ENCODE assay signal across 9 mouse cellular contexts in the genomic region with DNA sequence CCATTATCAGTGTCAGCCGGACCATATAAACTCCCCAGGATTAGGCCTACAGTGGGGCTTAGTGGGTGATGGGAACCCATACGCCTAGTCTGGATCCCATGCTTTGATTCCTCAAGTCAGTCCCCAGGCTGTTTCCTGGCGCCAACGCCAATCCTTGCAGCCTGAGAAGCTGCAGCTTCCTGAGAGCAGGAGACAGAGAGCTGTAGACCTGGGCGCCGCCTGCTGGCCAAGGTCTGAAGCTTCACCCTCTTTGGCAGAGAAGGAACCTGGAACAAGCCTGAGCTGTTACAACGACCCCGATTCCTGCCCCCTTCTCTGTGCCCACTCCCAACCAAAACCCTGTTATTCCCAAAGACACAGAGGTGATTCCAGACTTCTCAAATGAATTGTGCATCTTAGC. TPM values are rescaled to one million over a fixed set of nuclear protein-coding genes. Genes with fewer than 3 reads are reported as not detected.
A peak's percentile ranks its signal among the peaks of the same experiment; 100 is the strongest.
DNase-seq lines count a peak whose midpoint lies in the region; ATAC-seq and TF ChIP-seq lines count a peak whose summit lies in the region.
"Had no signal": no experiment of that assay in that cellular context is flagged by ENCODE, and none has a peak within 500 bp of the region (broad histone marks: within the 10 kb centered on the region; RNA-seq: fewer than 3 reads in every experiment).

No protein-coding gene starts in this region.

- H3K79me2 ChIP-seq in MEL (ENCODE audit: control insufficient read depth, insufficient read depth, low read length, poor library complexity), result peaks cover 7% of the 10 kb centered on the region; the same call in 1 of the 2 replicates

- H3K9me3 ChIP-seq in MEL (replicated peaks; ENCODE audit: insufficient read depth, low read length), result no peaks in the 10 kb centered on the region
- H3K9me3 ChIP-seq in heart, embryonic 16.5 days (replicated peaks; ENCODE audit: control insufficient read depth, low read length), result no peaks in the 10 kb centered on the region

- 8% methylated on average over 8 of the region's 8 CpGs for WGBS in heart, embryonic 16.5 days

- peak; percentile 67 for ATAC-seq in erythroblast, adult 5-6 weeks (replicated peaks; ENCODE audit: low FRiP score, poor library complexity, severe bottlenecking)
- no peak for ATAC-seq in heart, embryonic 16.5 days (replicated peaks; ENCODE audit: extremely low read depth, insufficient read depth, low FRiP score)
- ATAC-seq in megakaryocyte-erythroid progenitor cell, adult 5-6 weeks (replicated peaks; ENCODE audit: low FRiP score, low TSS enrichment, poor library complexity, severe bottlenecking), result peak; percentile 77

- H3K27ac ChIP-seq in MEL (ENCODE audit: control insufficient read depth, low read depth, low read length), result no peak overlapping the region
- no peak overlapping the region for H3K27ac ChIP-seq in bone marrow macrophage, adult 2 months (ENCODE audit: insufficient read depth, low read depth, low read length)
- H3K27ac ChIP-seq in heart, embryonic 16.5 days (ENCODE audit: low read length), result no peak overlapping the region

- TF ChIP-seq EP300 in MEL (IDR thresholded peaks at IDR 0.05; ENCODE audit: low read depth in 1 of 2, low read length in 2 of 2), result no peak

- 0 out of 2 replicates have a peak overlapping the region, but pooled peaks have one; percentile 28 for H3K9ac ChIP-seq in MEL (ENCODE audit: control insufficient read depth, low read depth, low read length, poor library complexity, severe bottlenecking)
- H3K9ac ChIP-seq in heart, embryonic 16.5 days (ENCODE audit: low read length), result no peak overlapping the region

- H3K36me3 ChIP-seq in MEL (ENCODE audit: control insufficient read depth in 1 of 2, insufficient read depth in 2 of 2, low read length in 2 of 2), result peaks cover 0 to 13% of the 10 kb centered on the region in 2 experiments; a peak in 2 of 4 replicates
- H3K36me3 ChIP-seq in heart, embryonic 16.5 days (ENCODE audit: control insufficient read depth, insufficient read depth), result no peaks in the 10 kb centered on the region

- peak; percentile 85 for DNase-seq in MEL (ENCODE audit: low read depth, low spot score)
- DNase-seq in layer of hippocampus, adult 9-11 months, result peak; percentile 36
- DNase-seq in right cerebral cortex, postnatal 36 days (ENCODE audit: low spot score in 2 of 2), result peak; percentile 44 to 46
- DNase-seq in yolk sac, embryonic 10.5 days (ENCODE audit: low spot score), result no peak

- peak; percentile 70 for TF ChIP-seq RAD21 in MEL (IDR thresholded peaks at IDR 0.05; ENCODE audit: low read depth, low read length)

- H3K27me3 ChIP-seq in MEL (ENCODE audit: control insufficient read depth in 1 of 2, insufficient read depth in 2 of 2, low read length in 2 of 2), result no peaks in the 10 kb centered on the region
- peaks cover 2% of the 10 kb centered on the region; the same call in 1 of the 2 replicates for H3K27me3 ChIP-seq in heart, embryonic 16.5 days (ENCODE audit: control insufficient read depth, insufficient read depth, low read length)

- H3K4me2 ChIP-seq in heart, embryonic 16.5 days (ENCODE audit: low read depth, low read length), result 0 out of 2 replicates have a peak overlapping the region, but pooled peaks have one; percentile 30

- H3K4me1 ChIP-seq in MEL (ENCODE audit: control insufficient read depth in 1 of 2, insufficient read depth in 2 of 2, low read length in 2 of 2), result peaks cover 7 to 33% of the 10 kb centered on the region in 2 experiments
- H3K4me1 ChIP-seq in bone marrow macrophage, adult 2 months (ENCODE audit: control insufficient read depth, insufficient read depth, low read length), result peaks cover 3% of the 10 kb centered on the region; the same call in 1 of the 2 replicates
- H3K4me1 ChIP-seq in heart, embryonic 16.5 days (ENCODE audit: control insufficient read depth, insufficient read depth, low read length), result peaks cover 10% of the 10 kb centered on the region; the same call in 1 of the 2 replicates

- TF ChIP-seq CTCF in MEL (IDR thresholded peaks at IDR 0.05 in 2 of 3, conservative IDR thresholded peaks at IDR 0.05 in 1 of 3; ENCODE audit: control insufficient read depth in 1 of 3, insufficient read depth in 1 of 3, low read depth in 2 of 3, low read length in 3 of 3, poor library complexity in 1 of 3, severe bottlenecking in 1 of 3), result peak; percentile 86 to 95 (median 92)
- TF ChIP-seq CTCF in bone marrow macrophage, adult 2 months (IDR thresholded peaks at IDR 0.05; ENCODE audit: low read depth, low read length), result peak; percentile 72

- no peak for TF ChIP-seq POLR2A in MEL (IDR thresholded peaks at IDR 0.05; ENCODE audit: control insufficient read depth in 1 of 2, insufficient read depth in 1 of 2, low read depth in 1 of 2, low read length in 2 of 2, poor library complexity in 1 of 2)
- TF ChIP-seq POLR2A in bone marrow macrophage, adult 2 months (IDR thresholded peaks at IDR 0.05; ENCODE audit: borderline replicate concordance, low read depth, low read length), result no peak

- H3K4me3 ChIP-seq in MEL (ENCODE audit: control insufficient read depth in 1 of 2, insufficient read depth in 1 of 2, low read depth in 2 of 2, low read length in 2 of 2), result peak overlapping the region in 1 of 2 experiments; percentile 19; a peak in 1 of 4 replicates
- no peak overlapping the region for H3K4me3 ChIP-seq in bone marrow macrophage, adult 2 months (ENCODE audit: insufficient read depth, low read length)
- no peak overlapping the region for H3K4me3 ChIP-seq in heart, embryonic 16.5 days (ENCODE audit: low read length)

TF ChIP-seq in MEL, 35 proteins besides CTCF, POLR2A, EP300 and RAD21:
- TF ChIP-seq MAZ (IDR thresholded peaks at IDR 0.05; ENCODE audit: low read depth, low read length), result no peak
- peak; percentile 30; the same call in 1 of the 2 replicates for TF ChIP-seq SIN3A (IDR thresholded peaks at IDR 0.05; ENCODE audit: low read length)
- TF ChIP-seq TCF12 (IDR thresholded peaks at IDR 0.05; ENCODE audit: low read depth, low read length), result no peak
- peak; percentile 87 for TF ChIP-seq SMC3 (IDR thresholded peaks at IDR 0.05; ENCODE audit: low read depth, low read length)
- peak; percentile 47; the same call in 1 of the 2 replicates for TF ChIP-seq ELF1 (IDR thresholded peaks at IDR 0.05; ENCODE audit: low read depth, low read length)
- TF ChIP-seq E2F4 (IDR thresholded peaks at IDR 0.05; ENCODE audit: borderline replicate concordance, low read depth, low read length), result no peak
- 0 out of 2 replicates have a peak, but pooled peaks have one; percentile 26 for TF ChIP-seq MXI1 (IDR thresholded peaks at IDR 0.05; ENCODE audit: low read depth, low read length)
- peak; percentile 66 for TF ChIP-seq ZC3H11A (IDR thresholded peaks at IDR 0.05; ENCODE audit: low read depth, low read length)
- peak; percentile 27; the same call in 1 of the 2 replicates for TF ChIP-seq MAX (IDR thresholded peaks at IDR 0.05; ENCODE audit: low read length)
TF ChIP-seq in MEL: peak in this region for 6.

RNA-seq across cellular contexts. Expression of gene Slc22a18, which starts 3.6 kb away (rescaled TPM):
- total RNA-seq in MEL (2012; rRNA removed), result 5.2 and 5.8 TPM in 2 replicates
- polyA plus RNA-seq in MEL (2012; ENCODE audit: insufficient read depth in 1 of 2, insufficient read length in 2 of 2, low read depth in 1 of 2, low replicate concordance in 2 of 2, missing spikeins in 1 of 2), result 10 to 100 TPM in 1 of 2 experiments, not detected in 1; 19.8 TPM
- polyA plus RNA-seq in bone marrow macrophage, adult 2 months (2012; ENCODE audit: insufficient read depth, insufficient read length, missing spikeins), result 1.6 and 2.4 TPM in 2 replicates
- not detected in 2 replicates for total RNA-seq in erythroblast, adult 5-6 weeks (2015; ENCODE audit: low replicate concordance)
- total RNA-seq in erythroblast, adult 5-6 weeks (2017; ENCODE audit: low replicate concordance), result not detected in 2 replicates
- 0.66 and 1.0 TPM in 2 replicates for polyA plus RNA-seq in heart, embryonic 16.5 days (2015; fragmentation: Nextera tagmentation; extraction: Ambion mirVana)
- 0.62 and 3.0 TPM in 2 replicates for total RNA-seq in megakaryocyte-erythroid progenitor cell, adult 5-6 weeks (2014; fragmentation: Nextera tagmentation)
- total RNA-seq in megakaryocyte-erythroid progenitor cell, adult 5-6 weeks (2017), result 1.1 and 2.5 TPM in 2 replicates

RNA-seq across cellular contexts. Expression of gene Cdkn1c, which starts 9.1 kb away (rescaled TPM):
- 9.5 and 10.0 TPM in 2 replicates for total RNA-seq in MEL (2012; rRNA removed)
- 10 to 100 TPM in 1 of 2 experiments, not detected in 1; 11.9 TPM for polyA plus RNA-seq in MEL (2012; ENCODE audit: insufficient read depth in 1 of 2, insufficient read length in 2 of 2, low read depth in 1 of 2, low replicate concordance in 2 of 2, missing spikeins in 1 of 2)
- 8.5 and 11.8 TPM in 2 replicates for polyA plus RNA-seq in bone marrow macrophage, adult 2 months (2012; ENCODE audit: insufficient read depth, insufficient read length, missing spikeins)
- total RNA-seq in erythroblast, adult 5-6 weeks (2015; ENCODE audit: low replicate concordance), result not detected in 2 replicates
- total RNA-seq in erythroblast, adult 5-6 weeks (2017; ENCODE audit: low replicate concordance), result 0.09 TPM in 1 of 2 replicates, not detected in the other
- polyA plus RNA-seq in heart, embryonic 16.5 days (2015; fragmentation: Nextera tagmentation; extraction: Ambion mirVana), result 285 and 286 TPM in 2 replicates
- 4.3 TPM in 1 of 2 replicates, not detected in the other for total RNA-seq in megakaryocyte-erythroid progenitor cell, adult 5-6 weeks (2014; fragmentation: Nextera tagmentation)
- total RNA-seq in megakaryocyte-erythroid progenitor cell, adult 5-6 weeks (2017), result 1.1 and 1.3 TPM in 2 replicates

RNA-seq across cellular contexts. Expression of gene Phlda2, which starts 33.0 kb away (rescaled TPM):
- total RNA-seq in MEL (2012; rRNA removed), result 152 and 160 TPM in 2 replicates
- polyA plus RNA-seq in MEL (2012; ENCODE audit: insufficient read depth in 1 of 2, insufficient read length in 2 of 2, low read depth in 1 of 2, low replicate concordance in 2 of 2, missing spikeins in 1 of 2), result 100 to 1,000 TPM in 1 of 2 experiments, not detected in 1; 253 TPM
- not detected in 2 replicates for polyA plus RNA-seq in bone marrow macrophage, adult 2 months (2012; ENCODE audit: insufficient read depth, insufficient read length, missing spikeins)
- total RNA-seq in erythroblast, adult 5-6 weeks (2015; ENCODE audit: low replicate concordance), result not detected in 2 replicates
- total RNA-seq in erythroblast, adult 5-6 weeks (2017; ENCODE audit: low replicate concordance), result not detected in 2 replicates
- 0.29 and 0.71 TPM in 2 replicates for polyA plus RNA-seq in heart, embryonic 16.5 days (2015; fragmentation: Nextera tagmentation; extraction: Ambion mirVana)
- total RNA-seq in megakaryocyte-erythroid progenitor cell, adult 5-6 weeks (2014; fragmentation: Nextera tagmentation), result 8.4 and 8.5 TPM in 2 replicates
- 6.2 and 15.8 TPM in 2 replicates for total RNA-seq in megakaryocyte-erythroid progenitor cell, adult 5-6 weeks (2017)
- total RNA-seq: left cerebral cortex, adult 8-10 months had no signal
